Mouse (Mus musculus) heart, postnatal 0 days (tissue): ENCODE measurements around the gene 2310009B15Rik. TPM values are rescaled to one million over a fixed set of nuclear protein-coding genes. Genes with fewer than 3 reads are reported as not detected.

Experiments
- ATAC-seq: fragments of 200-750 bp; cut with Nextera tagmentation; 2 replicates; pipeline ENCODE4 v1.8.0; 2017; ENCODE audit warnings: low read depth, moderate number of reproducible peaks, moderate library complexity; ENCODE audit not compliant: insufficient read depth
- DNase-seq: peaks from one replicate; pipeline ENCODE4 v3.0.0-alpha.2; 2016; ENCODE audit warnings: low spot score
- H3K27ac ChIP-seq: fragments of 300-500 bp; sonication (generic); 2 replicates; pipeline ENCODE4 v1.5.1; 2014; ENCODE audit warnings: low read depth, mild to moderate bottlenecking
- H3K27me3 ChIP-seq: fragments of 300-500 bp; sonication (generic); 2 replicates; pipeline ENCODE4 v1.6.1; 2014; ENCODE audit warnings: low read length, mixed read lengths; ENCODE audit not compliant: control insufficient read depth, insufficient read depth
- H3K36me3 ChIP-seq: fragments of 300-500 bp; sonication (generic); replicated peaks from 2 replicates; pipeline ENCODE4 v1.6.1; 2014; ENCODE audit warnings: low read length, mixed read lengths; ENCODE audit not compliant: control insufficient read depth, insufficient read depth
- H3K4me1 ChIP-seq: fragments of 300-500 bp; sonication (generic); 2 replicates; pipeline ENCODE4 v1.6.1; 2014; ENCODE audit warnings: antibody characterized with exemption; ENCODE audit not compliant: control insufficient read depth, insufficient read depth
- H3K4me2 ChIP-seq: fragments of 300-500 bp; sonication (generic); 2 replicates; pipeline ENCODE4 v1.6.1; 2014; ENCODE audit warnings: low read depth, mild to moderate bottlenecking, low read length, moderate library complexity
- H3K4me3 ChIP-seq: fragments of 300-500 bp; sonication (generic); 2 replicates; pipeline ENCODE4 v1.5.1; 2014; ENCODE audit warnings: low read depth, low read length
- H3K9ac ChIP-seq: fragments of 300-500 bp; sonication (generic); replicated peaks from 2 replicates; pipeline ENCODE4 v1.6.1; 2014; ENCODE audit warnings: low read depth, low read length, mixed read lengths
- H3K9me3 ChIP-seq: fragments of 300-500 bp; sonication (generic); replicated peaks from 2 replicates; pipeline ENCODE4 v1.6.1; 2016; ENCODE audit warnings: low read length; ENCODE audit not compliant: control insufficient read depth
- CTCF ChIP-seq: IDR thresholded peaks from 2 replicates; pipeline ENCODE4 v1.5.1; 2016; ENCODE audit warnings: antibody characterized with exemption, control low read depth, low read depth
- EP300 ChIP-seq: IDR thresholded peaks from 2 replicates; pipeline ENCODE4 v1.6.1; 2016; ENCODE audit warnings: antibody characterized with exemption, low read depth
- WGBS: fragments of 180-500 bp; shearing (Covaris S2); extraction: QIAGEN DNeasy Blood & Tissue Kit; methylation state at CpG from one replicate; pipeline ENCODE4 v1.1.7; 2014; 5-methylcytosine and 5-hydroxymethylcytosine counted together
- polyA plus RNA-seq: library from polyadenylated mRNA; unstranded; fragments of >200 nt; fragmentation: Nextera tagmentation; extraction: Ambion mirVana; gene quantifications from 2 replicates; pipeline ENCODE4 v1.2.1, GENCODE M21; 2015
- total RNA-seq: library from RNA; depleted of rRNA; stranded (reverse); fragments of >200 nt; gene quantifications from 2 replicates; pipeline ENCODE4 v1.2.3, GENCODE M21; 2014; ENCODE audit warnings: low replicate concordance

Gene 2310009B15Rik
- total and polyA plus RNA-seq, 2 experiments from 2014 or later, result 30.8 to 42.7 TPM

DNA sequence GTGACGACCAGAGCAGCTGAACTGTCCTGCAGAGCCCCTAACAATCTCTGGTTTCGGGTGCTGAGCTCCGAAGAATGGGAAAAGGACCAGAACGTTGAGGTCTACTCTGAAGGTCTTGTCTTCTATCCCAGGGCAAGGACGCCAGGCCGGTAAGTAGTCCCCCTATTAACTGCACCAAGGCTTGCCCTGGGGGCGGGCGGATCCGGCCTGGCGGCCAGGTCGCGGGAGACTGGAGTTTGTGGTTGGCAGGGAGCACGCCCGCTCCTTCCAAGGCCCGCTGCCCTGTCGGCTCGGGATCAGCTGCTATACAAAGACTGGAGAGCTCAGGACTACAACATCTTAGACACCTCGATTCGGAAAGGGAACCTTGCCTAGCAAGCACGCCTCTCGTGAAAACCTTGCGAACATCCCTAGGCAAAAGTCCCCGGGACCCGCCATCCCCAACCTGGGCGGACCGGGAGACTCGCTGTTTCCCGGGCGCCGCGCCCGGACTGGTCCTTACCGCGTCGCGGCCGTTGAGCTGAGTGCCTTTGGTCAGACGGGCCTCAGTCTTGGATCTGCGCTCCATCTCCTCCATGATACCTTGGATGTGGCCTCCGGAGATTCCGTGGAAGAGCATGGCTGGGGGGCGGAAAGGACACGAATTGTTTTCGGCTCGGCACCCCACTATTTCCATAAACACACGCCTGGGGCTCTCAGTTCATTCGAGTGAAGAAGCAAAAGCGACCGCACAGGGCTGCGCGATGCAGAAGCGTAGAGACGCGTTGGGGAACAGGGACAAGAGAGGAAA is 15.2 kb downstream of the 2310009B15Rik start:
- Histone ChIP-seq H3K9ac (no peak overlapping the region), H3K4me3 (peak overlapping the region; percentile 45), H3K27ac (no peak overlapping the region), H3K27me3 (peaks cover 87% of the 10 kb centered on the region), H3K4me2 (peak overlapping the region; percentile 62), H3K4me1 (no peaks in the 10 kb centered on the region), H3K36me3 (no peaks in the 10 kb centered on the region), H3K9me3 (no peaks in the 10 kb centered on the region)
- no peak for DNase-seq
- TF ChIP-seq CTCF (no peak), EP300 (no peak)
- ATAC-seq, result peak; percentile 30; the same call in 1 of the 2 replicates
- WGBS, result 3% methylated on average over 54 of the region's 54 CpGs

DNA sequence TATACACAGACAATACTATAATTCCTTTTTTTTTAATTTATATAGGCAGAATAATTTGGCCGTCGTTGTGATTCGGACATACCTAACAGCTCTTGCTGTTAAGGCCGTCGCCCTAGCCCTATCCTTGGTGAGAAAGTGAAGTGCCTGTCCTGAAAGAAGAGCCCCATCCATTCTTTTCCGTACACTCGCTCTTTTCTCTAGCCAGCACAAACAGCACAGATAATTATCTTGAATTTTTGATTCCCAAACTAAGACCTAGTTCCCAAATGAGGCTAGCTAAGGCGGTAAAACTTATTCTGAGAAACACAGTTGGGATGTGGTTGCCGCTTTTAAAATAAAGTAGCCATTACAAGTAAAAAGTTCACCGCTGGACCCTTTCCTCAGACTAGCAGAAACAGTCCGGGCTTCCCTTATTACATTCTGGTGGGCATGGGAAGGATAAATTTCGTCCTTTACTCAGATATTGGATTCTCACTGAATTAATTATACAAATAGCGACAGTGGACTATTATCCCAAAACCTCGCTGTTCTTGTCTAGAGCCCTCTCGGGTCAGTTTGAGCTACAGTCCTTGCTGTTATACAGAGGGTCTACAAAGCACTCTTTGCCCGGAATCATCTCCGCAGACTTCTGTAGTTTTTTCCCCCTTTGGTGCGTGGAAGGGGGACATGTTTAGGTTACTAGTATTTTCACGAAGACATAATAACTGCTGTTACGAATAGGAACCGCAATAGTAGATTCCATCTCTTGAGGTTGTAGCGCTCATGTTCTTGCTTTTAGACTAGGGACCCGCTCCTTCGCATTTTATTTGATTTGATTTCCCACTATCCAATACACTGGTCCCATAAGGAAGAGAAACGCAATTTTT is 16.0 kb downstream of the 2310009B15Rik start:
- no peak for ATAC-seq
- 14% methylated on average over 25 of the region's 25 CpGs for WGBS
- DNase-seq, result no peak
- TF ChIP-seq EP300 (no peak), CTCF (no peak)
- H3K27ac ChIP-seq, result no peak overlapping the region
- no peak overlapping the region for H3K9ac ChIP-seq
- peak overlapping the region; percentile 45 for H3K4me3 ChIP-seq
- H3K9me3 ChIP-seq, result no peaks in the 10 kb centered on the region
- H3K36me3 ChIP-seq, result no peaks in the 10 kb centered on the region
- H3K4me2 ChIP-seq, result peak overlapping the region; percentile 62
- no peaks in the 10 kb centered on the region for H3K4me1 ChIP-seq
- H3K27me3 ChIP-seq, result peaks cover 87% of the 10 kb centered on the region

DNA sequence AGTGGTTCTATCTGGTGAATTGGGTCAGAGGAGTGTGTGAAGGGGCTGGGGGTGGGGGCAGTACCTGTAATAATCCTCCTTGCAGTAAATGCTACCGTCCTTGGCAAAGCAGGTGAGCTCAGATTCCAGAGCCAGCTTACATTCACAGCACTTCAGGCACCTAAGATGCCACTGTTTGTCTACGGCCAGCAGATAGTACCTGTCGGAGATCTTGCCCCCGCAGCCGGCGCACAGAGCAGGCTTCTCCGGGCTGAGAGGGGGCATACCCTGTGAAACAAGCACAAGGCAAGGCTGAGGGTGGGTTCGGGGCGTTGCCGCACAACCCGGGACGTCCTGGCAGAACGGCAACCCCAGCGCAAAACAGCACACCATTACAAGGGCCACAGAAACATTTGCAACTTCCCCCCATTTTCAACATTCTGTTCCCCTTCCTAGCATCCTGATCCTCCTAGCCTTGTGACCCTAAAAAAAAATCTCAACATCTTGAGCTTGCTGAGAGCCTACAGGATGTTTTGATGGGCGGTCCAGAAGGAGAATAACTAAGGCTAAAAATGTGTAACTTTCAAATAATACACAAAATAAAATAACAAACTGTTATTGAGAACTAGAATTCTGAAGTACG is 16.7 kb downstream of the 2310009B15Rik start:
- ATAC-seq, result no peak
- H3K27me3 ChIP-seq, result peaks cover 83% of the 10 kb centered on the region
- no peaks in the 10 kb centered on the region for H3K36me3 ChIP-seq
- H3K9ac ChIP-seq, result no peak overlapping the region
- DNase-seq, result no peak
- no peaks in the 10 kb centered on the region for H3K9me3 ChIP-seq
- no peak overlapping the region for H3K27ac ChIP-seq
- WGBS, result 11% methylated on average over 16 of the region's 16 CpGs
- H3K4me1 ChIP-seq, result no peaks in the 10 kb centered on the region
- H3K4me3 ChIP-seq, result no peak overlapping the region
- no peak overlapping the region for H3K4me2 ChIP-seq
- TF ChIP-seq EP300, result no peak
- TF ChIP-seq CTCF, result no peak

GRCm38 (mm10) chr1:138839291-138839690 is 17.4 kb downstream of the 2310009B15Rik start:
- WGBS, result 29% methylated on average over 2 of the region's 2 CpGs
- DNase-seq (no peak), ATAC-seq (no peak)
- H3K9me3 ChIP-seq, result no peaks in the 10 kb centered on the region
- H3K9ac ChIP-seq, result no peak overlapping the region
- H3K27ac ChIP-seq, result no peak overlapping the region
- peaks cover 83% of the 10 kb centered on the region for H3K27me3 ChIP-seq
- H3K4me1 ChIP-seq, result no peaks in the 10 kb centered on the region
- H3K36me3 ChIP-seq, result no peaks in the 10 kb centered on the region
- H3K4me2 ChIP-seq, result no peak overlapping the region
- TF ChIP-seq CTCF (no peak), EP300 (no peak)
- H3K4me3 ChIP-seq, result no peak overlapping the region

GRCm38 (mm10) chr1:138837786-138838743 is 18.6 kb downstream of the 2310009B15Rik start:
- peaks cover 81% of the 10 kb centered on the region for H3K27me3 ChIP-seq
- TF ChIP-seq CTCF, result no peak
- TF ChIP-seq EP300, result no peak
- no peaks in the 10 kb centered on the region for H3K4me1 ChIP-seq
- no peak overlapping the region for H3K9ac ChIP-seq
- no peaks in the 10 kb centered on the region for H3K36me3 ChIP-seq
- H3K4me3 ChIP-seq, result 0 out of 2 replicates have a peak overlapping the region, but pooled peaks have one; percentile 3
- H3K4me2 ChIP-seq, result no peak overlapping the region
- H3K27ac ChIP-seq, result no peak overlapping the region
- ATAC-seq, result no peak
- no peaks in the 10 kb centered on the region for H3K9me3 ChIP-seq
- WGBS, result 25% methylated on average over 27 of the region's 27 CpGs
- no peak for DNase-seq
